Mouse (Mus musculus): Measurements from ENCODE around the gene Theg. TPM values are rescaled to one million over a fixed set of nuclear protein-coding genes. Genes with fewer than 3 reads are reported as not detected.

Gene Theg
- polyA plus RNA-seq, 1 experiment from 2014 or later, result not detected

Small RNA genes within 50 kb of the gene (microRNA-seq; reads per million reads assigned to microRNA genes)
- 0.63 reads per million for gene Mir6909

Other genes starting within 250 kb of the Theg start
- gene Vmn2r82, start 230.8 kb downstream of the Theg start, polyA plus RNA-seq (2015; fragmentation: Nextera tagmentation; extraction: Ambion mirVana), result not detected in 2 replicates
- not detected in 2 replicates for gene Vmn2r83, start 118.6 kb downstream of the Theg start, polyA plus RNA-seq (2015; fragmentation: Nextera tagmentation; extraction: Ambion mirVana)
- gene Plpp2, start 53.5 kb downstream of the Theg start, polyA plus RNA-seq (2015; fragmentation: Nextera tagmentation; extraction: Ambion mirVana), result 53.6 and 58.1 TPM in 2 replicates
- 56.2 and 60.1 TPM in 2 replicates for gene Mier2, start 32.1 kb downstream of the Theg start, polyA plus RNA-seq (2015; fragmentation: Nextera tagmentation; extraction: Ambion mirVana)
- gene C2cd4c, start 26.7 kb upstream of the Theg start, polyA plus RNA-seq (2015; fragmentation: Nextera tagmentation; extraction: Ambion mirVana), result 0.04 TPM in 2 replicates
- gene Shc2, start 50.6 kb upstream of the Theg start, polyA plus RNA-seq (2015; fragmentation: Nextera tagmentation; extraction: Ambion mirVana), result 5.3 and 9.0 TPM in 2 replicates
- gene Odf3l2, start 58.4 kb upstream of the Theg start, polyA plus RNA-seq (2015; fragmentation: Nextera tagmentation; extraction: Ambion mirVana), result not detected in 2 replicates
- 2.3 and 2.5 TPM in 2 replicates for gene Madcam1, start 77.2 kb upstream of the Theg start, polyA plus RNA-seq (2015; fragmentation: Nextera tagmentation; extraction: Ambion mirVana)
- 84.2 and 87.0 TPM in 2 replicates for gene Tpgs1, start 82.0 kb upstream of the Theg start, polyA plus RNA-seq (2015; fragmentation: Nextera tagmentation; extraction: Ambion mirVana)
- 81.2 and 92.3 TPM in 2 replicates for gene Cdc34, start 94.9 kb upstream of the Theg start, polyA plus RNA-seq (2015; fragmentation: Nextera tagmentation; extraction: Ambion mirVana)
- 0.75 and 0.81 TPM in 2 replicates for gene Gzmm, start 101.7 kb upstream of the Theg start, polyA plus RNA-seq (2015; fragmentation: Nextera tagmentation; extraction: Ambion mirVana)
- gene Bsg, start 117.2 kb upstream of the Theg start, polyA plus RNA-seq (2015; fragmentation: Nextera tagmentation; extraction: Ambion mirVana), result 954 and 1,048 TPM in 2 replicates
- 0.05 and 0.12 TPM in 2 replicates for gene Hcn2, start 129.3 kb upstream of the Theg start, polyA plus RNA-seq (2015; fragmentation: Nextera tagmentation; extraction: Ambion mirVana)
- gene Polrmt, start 159.2 kb upstream of the Theg start, polyA plus RNA-seq (2015; fragmentation: Nextera tagmentation; extraction: Ambion mirVana), result 60.9 and 63.8 TPM in 2 replicates
- gene Fgf22, start 167.7 kb upstream of the Theg start, polyA plus RNA-seq (2015; fragmentation: Nextera tagmentation; extraction: Ambion mirVana), result 0.14 and 0.39 TPM in 2 replicates
- gene Rnf126, start 179.6 kb upstream of the Theg start, polyA plus RNA-seq (2015; fragmentation: Nextera tagmentation; extraction: Ambion mirVana), result 66.4 and 77.0 TPM in 2 replicates
- 23.9 and 26.4 TPM in 2 replicates for gene Fstl3, start 189.9 kb upstream of the Theg start, polyA plus RNA-seq (2015; fragmentation: Nextera tagmentation; extraction: Ambion mirVana)
- gene Prss57, start 203.6 kb upstream of the Theg start, polyA plus RNA-seq (2015; fragmentation: Nextera tagmentation; extraction: Ambion mirVana), result not detected in 2 replicates
- gene Palm, start 206.2 kb upstream of the Theg start, polyA plus RNA-seq (2015; fragmentation: Nextera tagmentation; extraction: Ambion mirVana), result 190 and 194 TPM in 2 replicates
- gene Misp, start 233.7 kb upstream of the Theg start, polyA plus RNA-seq (2015; fragmentation: Nextera tagmentation; extraction: Ambion mirVana), result 18.2 and 18.5 TPM in 2 replicates